Mouse (Mus musculus) MEL (cell line): ENCODE results near the gene Rln1. TPM values are rescaled to one million over a fixed set of nuclear protein-coding genes. Genes with fewer than 3 reads are reported as not detected.
A peak's percentile ranks its signal among the peaks of the same experiment; 100 is the strongest.

ENCODE experiments used
- DNase-seq: peaks from one replicate; pipeline ENCODE4 v3.0.0; 2011; ENCODE audit warnings: low read depth, low spot score
- H3K27ac ChIP-seq: 2 replicates; pipeline ENCODE4 v1.5.1; 2012; ENCODE audit warnings: low read depth, mild to moderate bottlenecking, control low read depth, low read length, moderate library complexity; ENCODE audit not compliant: control insufficient read depth
- H3K27me3 ChIP-seq, 2 experiments: fragments of 150-350 bp in 1 of 2; sonication (generic) in 1 of 2; 2 replicates each; pipeline ENCODE4 v1.6.1; 2012; ENCODE audit warnings: low read length in 2 of 2, mild to moderate bottlenecking in 2 of 2, improper control_type of control experiment in 1 of 2, moderate library complexity in 1 of 2; ENCODE audit not compliant: insufficient read depth in 2 of 2, control insufficient read depth in 1 of 2
- H3K36me3 ChIP-seq, 2 experiments: 2 replicates each; pipeline ENCODE4 v1.6.1; 2012 to 2014; ENCODE audit warnings: low read length in 2 of 2, improper control_type of control experiment in 1 of 2, inconsistent platforms in 1 of 2, mild to moderate bottlenecking in 1 of 2; ENCODE audit not compliant: insufficient read depth in 2 of 2, control insufficient read depth in 1 of 2
- H3K4me1 ChIP-seq, 2 experiments: fragments of 150-350 bp in 1 of 2; sonication (generic) in 1 of 2; 2 replicates each; pipeline ENCODE4 v1.6.1; 2012; ENCODE audit warnings: low read length in 2 of 2, improper control_type of control experiment in 1 of 2, mild to moderate bottlenecking in 1 of 2; ENCODE audit not compliant: insufficient read depth in 2 of 2, control insufficient read depth in 1 of 2
- H3K4me3 ChIP-seq, 2 experiments: fragments of 150-350 bp in 1 of 2; sonication (generic) in 1 of 2; 2 replicates each; pipeline ENCODE4 v1.5.1; 2012; ENCODE audit warnings: low read depth in 2 of 2, low read length in 2 of 2, mild to moderate bottlenecking in 2 of 2, moderate library complexity in 2 of 2, control low read depth in 1 of 2, improper control_type of control experiment in 1 of 2; ENCODE audit not compliant: control insufficient read depth in 1 of 2, insufficient read depth in 1 of 2
- H3K79me2 ChIP-seq: 2 replicates; pipeline ENCODE4 v1.6.1; 2012; ENCODE audit warnings: mild to moderate bottlenecking, low read length, moderate library complexity; ENCODE audit not compliant: control insufficient read depth, poor library complexity, insufficient read depth
- H3K9ac ChIP-seq: 2 replicates; pipeline ENCODE4 v1.6.1; 2012; ENCODE audit warnings: low read depth, mild to moderate bottlenecking, control low read depth, low read length, moderate library complexity; ENCODE audit not compliant: control insufficient read depth, poor library complexity, severe bottlenecking
- H3K9me3 ChIP-seq: fragments of 150-350 bp; sonication (generic); replicated peaks from 2 replicates; pipeline ENCODE4 v1.6.1; 2012; ENCODE audit warnings: mild to moderate bottlenecking, low read length, improper control_type of control experiment, moderate library complexity; ENCODE audit not compliant: insufficient read depth
- CHD2 ChIP-seq: IDR thresholded peaks from 2 replicates; pipeline ENCODE4 v1.6.1; 2011; ENCODE audit warnings: low read length, improper control_type of control experiment
- CTCF ChIP-seq, 3 experiments: IDR thresholded peaks in 2 of 3; conservative IDR thresholded peaks in 1 of 3; 2 replicates each; pipeline ENCODE4 v1.5.1; 2011 to 2012; ENCODE audit warnings: low read length in 3 of 3, low read depth in 2 of 3, mild to moderate bottlenecking in 2 of 3, improper control_type of control experiment in 1 of 3, inconsistent platforms in 1 of 3, mixed read lengths in 1 of 3, moderate library complexity in 1 of 3; ENCODE audit not compliant: control insufficient read depth in 1 of 3, insufficient read depth in 1 of 3, poor library complexity in 1 of 3, severe bottlenecking in 1 of 3
- GABPA ChIP-seq: IDR thresholded peaks from 2 replicates; pipeline ENCODE4 v1.6.1; 2012; ENCODE audit warnings: low read depth, mild to moderate bottlenecking, inconsistent platforms, low read length, improper control_type of control experiment, moderate library complexity
- GATA1 ChIP-seq: IDR thresholded peaks from 2 replicates; pipeline ENCODE4 v1.6.1; 2011; ENCODE audit warnings: low read depth, low read length, improper control_type of control experiment
- MAZ ChIP-seq: IDR thresholded peaks from 2 replicates; pipeline ENCODE4 v1.6.1; 2012; ENCODE audit warnings: low read depth, mild to moderate bottlenecking, inconsistent platforms, low read length, improper control_type of control experiment
- MEF2A ChIP-seq: IDR thresholded peaks from 2 replicates; pipeline ENCODE4 v1.6.1; 2014; ENCODE audit warnings: low read depth, mild to moderate bottlenecking, inconsistent platforms, low read length, improper control_type of control experiment; ENCODE audit not compliant: poor library complexity, insufficient replicate concordance, severe bottlenecking; ENCODE audit errors: extremely low read depth
- MYB ChIP-seq: IDR thresholded peaks from 2 replicates; pipeline ENCODE4 v1.6.1; 2011; ENCODE audit warnings: mild to moderate bottlenecking, low read depth, low read length, improper control_type of control experiment
- POLR2A ChIP-seq, 2 experiments: IDR thresholded peaks; 2 replicates each; pipeline ENCODE4 v1.6.1; 2011 to 2012; ENCODE audit warnings: low read length in 2 of 2, mild to moderate bottlenecking in 2 of 2, control low read depth in 1 of 2, improper control_type of control experiment in 1 of 2, low read depth in 1 of 2, moderate library complexity in 1 of 2; ENCODE audit not compliant: control insufficient read depth in 1 of 2, insufficient read depth in 1 of 2, poor library complexity in 1 of 2
- POLR2AphosphoS5 ChIP-seq: IDR thresholded peaks from 2 replicates; pipeline ENCODE4 v1.6.1; 2012; ENCODE audit warnings: low read depth, borderline replicate concordance, mild to moderate bottlenecking, inconsistent platforms, low read length, moderate library complexity, mixed read lengths
- TAL1 ChIP-seq: IDR thresholded peaks from 2 replicates; pipeline ENCODE4 v1.6.1; 2012; ENCODE audit warnings: mild to moderate bottlenecking, inconsistent platforms, low read length, moderate library complexity, mixed read lengths
- UBTF ChIP-seq: IDR thresholded peaks from 2 replicates; pipeline ENCODE4 v1.6.1; 2012; ENCODE audit warnings: low read depth, mild to moderate bottlenecking, inconsistent platforms, low read length, improper control_type of control experiment, moderate library complexity, borderline replicate concordance; ENCODE audit not compliant: insufficient read depth
- polyA plus RNA-seq, 2 experiments: library from polyadenylated mRNA; stranded (reverse) in 1 of 2; unstranded in 1 of 2; fragments of >175 nt in 1 of 2; fragments of >200 nt in 1 of 2; gene quantifications; 2 replicates each; pipeline versions ENCODE4 v1.2.1 to v1.2.4; 2012; ENCODE audit warnings: low replicate concordance in 2 of 2, low read depth in 1 of 2; ENCODE audit not compliant: insufficient read length in 2 of 2, insufficient read depth in 1 of 2, missing spikeins in 1 of 2
- total RNA-seq: library from RNA; depleted of rRNA; stranded (reverse); fragments of 300-350 nt; gene quantifications from 2 replicates; pipeline ENCODE4 v1.2.3, GENCODE M21; 2012

Gene Rln1
- total and polyA plus RNA-seq, 3 experiments, result 0.04 TPM; not detected in 2

DNA sequence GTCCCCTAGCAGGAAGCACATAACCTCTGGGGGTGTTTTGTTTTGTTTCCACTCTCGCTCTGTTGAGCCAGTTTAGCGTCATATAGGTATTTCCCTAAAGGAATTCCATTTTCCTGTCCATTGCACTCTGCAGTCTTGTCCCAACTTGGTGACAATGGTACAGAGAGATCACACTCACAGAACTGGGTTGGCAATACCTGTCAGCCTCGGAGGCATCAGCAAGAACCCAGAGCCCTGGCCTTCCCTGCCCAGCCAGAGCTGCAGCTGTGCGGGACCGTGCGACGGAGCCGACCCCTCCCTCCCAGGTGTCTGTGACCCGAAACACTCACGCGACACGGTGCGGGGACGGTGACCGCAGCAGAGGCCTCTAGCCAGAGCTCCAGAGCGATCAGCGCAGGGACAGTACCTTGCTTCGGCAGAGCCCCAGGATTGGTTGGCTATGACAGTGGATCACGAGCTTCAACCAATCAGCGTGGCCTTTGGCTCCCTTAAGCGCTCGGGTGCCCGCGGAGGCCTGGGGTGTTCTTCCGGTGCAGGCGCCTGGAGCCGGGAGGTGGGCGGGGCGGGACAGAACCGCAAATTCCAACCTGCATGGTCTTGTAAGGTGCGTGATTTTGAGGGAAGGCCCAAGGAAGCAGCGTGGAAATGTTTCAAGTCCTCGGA is 27.1 kb upstream of the Rln1 start:
- TF ChIP-seq POLR2AphosphoS5 (0 out of 2 replicates have a peak, but pooled peaks have one; percentile 38), CHD2 (no peak), POLR2A (IDR thresholded peaks at IDR 0.05; ENCODE audit: control insufficient read depth in 1 of 2, insufficient read depth in 1 of 2, low read depth in 1 of 2, low read length in 2 of 2, poor library complexity in 1 of 2) (peak in 1 of 2 experiments; percentile 98; a peak in 2 of 4 replicates)
- peaks cover 0 to 38% of the 10 kb centered on the region in 2 experiments; a peak in 2 of 4 replicates for H3K36me3 ChIP-seq
- H3K27ac ChIP-seq, result peak overlapping the region; percentile 42
- H3K27me3 ChIP-seq, result no peaks in the 10 kb centered on the region
- peak; percentile 100 for DNase-seq
- H3K4me3 ChIP-seq, result peak overlapping the region; percentile 61 to 62
- peaks cover 16 to 33% of the 10 kb centered on the region in 2 experiments for H3K4me1 ChIP-seq
- peaks cover 2% of the 10 kb centered on the region; the same call in 1 of the 2 replicates for H3K79me2 ChIP-seq
- no peaks in the 10 kb centered on the region for H3K9me3 ChIP-seq
- peak overlapping the region; percentile 64 for H3K9ac ChIP-seq

DNA sequence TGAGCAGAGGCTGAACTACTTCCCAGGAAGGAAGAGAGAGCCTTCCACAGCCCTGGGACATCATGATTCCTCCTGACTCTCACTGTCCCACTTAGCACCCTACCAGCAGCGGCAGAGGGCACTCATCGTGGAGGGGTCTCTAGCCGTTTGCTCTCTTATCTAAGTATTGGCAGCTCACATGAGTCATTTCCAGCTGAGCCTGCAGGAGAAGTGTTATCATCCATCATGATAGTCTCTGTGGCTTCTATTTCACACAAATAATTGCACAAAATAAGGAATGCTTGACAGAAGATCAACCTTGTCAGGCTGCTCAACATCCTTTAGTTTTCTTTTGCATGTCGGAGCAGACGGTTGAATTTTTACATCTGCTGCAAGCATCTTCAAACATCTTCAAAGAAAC is 25.8 kb upstream of the Rln1 start:
- H3K4me3 ChIP-seq, result peak overlapping the region; percentile 61 to 62
- no peaks in the 10 kb centered on the region for H3K27me3 ChIP-seq
- H3K9ac ChIP-seq, result peak overlapping the region; percentile 64
- DNase-seq, result peak; percentile 84
- H3K27ac ChIP-seq, result peak overlapping the region; percentile 54
- TF ChIP-seq MEF2A (no peak), GATA1 (peak; percentile 100), CTCF (IDR thresholded peaks at IDR 0.05 in 2 of 3, conservative IDR thresholded peaks at IDR 0.05 in 1 of 3; ENCODE audit: control insufficient read depth in 1 of 3, insufficient read depth in 1 of 3, low read depth in 2 of 3, low read length in 3 of 3, poor library complexity in 1 of 3, severe bottlenecking in 1 of 3) (peak in 1 of 3 experiments; percentile 31; a peak in 1 of 6 replicates), GABPA (no peak), TAL1 (peak; percentile 90)
- peaks cover 11 to 26% of the 10 kb centered on the region in 2 experiments for H3K4me1 ChIP-seq
- H3K79me2 ChIP-seq, result peaks cover 2% of the 10 kb centered on the region; the same call in 1 of the 2 replicates
- peaks cover 0 to 32% of the 10 kb centered on the region in 2 experiments; a peak in 2 of 4 replicates for H3K36me3 ChIP-seq
- no peaks in the 10 kb centered on the region for H3K9me3 ChIP-seq

DNA sequence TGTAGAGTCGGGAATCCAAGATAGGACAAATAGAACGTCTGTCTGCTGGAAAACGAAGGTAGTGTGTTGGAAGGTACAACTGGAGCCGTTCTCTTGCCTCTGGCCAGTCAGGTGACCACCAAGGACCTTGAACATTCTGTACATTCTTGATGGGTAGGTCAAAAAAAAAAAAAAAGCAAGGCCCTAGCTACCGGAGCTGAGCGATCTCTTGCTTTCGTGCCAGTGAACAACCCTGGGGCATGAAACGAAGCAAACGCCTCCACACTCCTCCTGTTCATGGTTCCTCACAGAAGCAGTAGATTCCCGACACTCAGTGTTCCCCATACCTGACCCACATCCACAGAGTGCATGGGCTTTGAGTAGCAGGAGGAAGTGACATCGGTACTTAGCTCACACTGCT is 21.8 kb upstream of the Rln1 start:
- TF ChIP-seq UBTF (no peak), MAZ (no peak), CHD2 (no peak), MYB (no peak)
- TF ChIP-seq, all 39 proteins: peak for 0

More for the DNA sequence above, 21.8 kb upstream of the Rln1 start:
- H3K79me2 ChIP-seq, result peaks cover under 1% of the 10 kb centered on the region; the same call in 1 of the 2 replicates
- H3K4me3 ChIP-seq, result no peak overlapping the region
- DNase-seq, result no peak
- H3K9ac ChIP-seq, result no peak overlapping the region
- H3K27me3 ChIP-seq, result no peaks in the 10 kb centered on the region
- no peak overlapping the region for H3K27ac ChIP-seq
- peaks cover 9 to 16% of the 10 kb centered on the region in 2 experiments for H3K4me1 ChIP-seq
- H3K9me3 ChIP-seq, result no peaks in the 10 kb centered on the region
- peaks cover 0 to 24% of the 10 kb centered on the region in 2 experiments; a peak in 2 of 4 replicates for H3K36me3 ChIP-seq
